Mouse (Mus musculus) liver, embryonic 14.5 days (tissue): ENCODE measurements around the gene Rcor1.

ENCODE experiments used
- CTCF ChIP-seq: IDR thresholded peaks from 2 replicates; pipeline ENCODE4 v1.5.1; 2016; ENCODE audit warnings: antibody characterized with exemption, low read depth, control low read depth
- EP300 ChIP-seq: IDR thresholded peaks from 2 replicates; pipeline ENCODE4 v1.6.1; 2016; ENCODE audit warnings: antibody characterized with exemption, low read depth

GRCm38 (mm10) chr12:111063361-111063760, 24.2 kb downstream of the Rcor1 start:
- TF ChIP-seq CTCF (no peak), EP300 (no peak)
